Mouse (Mus musculus): ENCODE measurements around the gene Traf3. TPM values are rescaled to one million over a fixed set of nuclear protein-coding genes. Genes with fewer than 3 reads are reported as not detected.
A peak's percentile ranks its signal among the peaks of the same experiment; 100 is the strongest.

The Traf3 gene
- total and polyA plus RNA-seq, 3 experiments: 11.8 to 13.9 (median 12.4) TPM

DNA sequence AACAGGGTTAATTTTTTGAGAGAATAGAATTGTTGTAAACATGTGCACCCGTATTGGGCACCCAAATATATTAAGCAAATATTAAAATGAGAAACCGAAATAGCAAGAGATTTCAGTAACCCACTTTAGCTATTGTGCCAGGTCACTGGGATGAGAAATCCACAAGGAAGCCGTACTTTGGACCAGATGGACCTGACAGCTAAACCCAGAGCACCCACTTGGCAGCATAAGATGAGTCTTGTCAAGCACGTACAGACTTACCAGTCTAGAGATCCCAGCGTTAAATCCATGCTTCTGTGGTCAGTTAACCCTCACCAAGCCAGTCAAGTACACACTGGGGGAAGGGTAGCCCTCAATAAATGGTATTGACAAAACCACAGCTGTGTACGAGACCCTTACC, 40.5 kb upstream of the Traf3 start:
- Histone ChIP-seq H3K79me2 (replicated peaks; ENCODE audit: control insufficient read depth, insufficient read depth, low read length) (no peaks in the 10 kb centered on the region), H3K36me3 (ENCODE audit: control insufficient read depth, insufficient read depth, low read length) (no peaks in the 10 kb centered on the region), H3K9ac (ENCODE audit: low read depth, low read length) (no peak overlapping the region), H3K4me3 (no peak overlapping the region), H3K4me1 (ENCODE audit: control insufficient read depth, insufficient read depth, low read length) (no peaks in the 10 kb centered on the region), H3K27me3 (ENCODE audit: control insufficient read depth, insufficient read depth, low read length) (no peaks in the 10 kb centered on the region), H3K27ac (no peak overlapping the region)
- no peak for DNase-seq
- TF ChIP-seq POLR2A (IDR thresholded peaks at IDR 0.05; ENCODE audit: insufficient read depth, low read depth, low read length): no peak
- no peak for TF ChIP-seq CTCF (IDR thresholded peaks at IDR 0.05)
- TF ChIP-seq EP300 (IDR thresholded peaks at IDR 0.05; ENCODE audit: insufficient read depth, low read depth, low read length): no peak
- 75% methylated on average over 6 of the region's 6 CpGs for WGBS
- intact Hi-C loops (cut with DNase I): no loop called here

DNA sequence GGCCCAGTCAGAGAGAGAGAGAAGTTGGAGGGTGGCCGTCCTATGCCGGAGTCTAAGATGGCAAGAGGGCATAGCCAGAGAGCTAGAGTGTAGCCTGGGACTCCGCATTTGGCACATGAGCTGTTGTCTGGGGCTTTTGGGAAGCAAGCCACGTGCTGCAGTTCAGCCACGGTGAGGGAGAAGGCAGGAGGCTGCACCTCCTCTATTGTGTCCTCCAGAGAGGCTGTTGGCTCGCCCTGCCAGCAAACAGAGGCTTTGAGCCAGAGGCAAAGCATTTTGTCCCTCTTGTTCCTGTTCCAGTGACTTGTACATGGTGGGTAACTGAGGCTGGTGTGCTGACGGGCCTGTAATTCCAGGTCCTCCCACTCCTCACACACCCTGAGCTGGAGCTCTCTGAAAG, 32.0 kb upstream of the Traf3 start:
- Histone ChIP-seq H3K36me3 (ENCODE audit: control insufficient read depth, insufficient read depth, low read length) (no peaks in the 10 kb centered on the region), H3K27me3 (ENCODE audit: control insufficient read depth, insufficient read depth, low read length) (no peaks in the 10 kb centered on the region), H3K4me1 (ENCODE audit: control insufficient read depth, insufficient read depth, low read length) (peaks cover 7% of the 10 kb centered on the region), H3K79me2 (replicated peaks; ENCODE audit: control insufficient read depth, insufficient read depth, low read length) (no peaks in the 10 kb centered on the region), H3K9ac (ENCODE audit: low read depth, low read length) (no peak overlapping the region), H3K4me3 (no peak overlapping the region), H3K27ac (no peak overlapping the region)
- no peak for TF ChIP-seq EP300 (IDR thresholded peaks at IDR 0.05; ENCODE audit: insufficient read depth, low read depth, low read length)
- TF ChIP-seq POLR2A (IDR thresholded peaks at IDR 0.05; ENCODE audit: insufficient read depth, low read depth, low read length): no peak
- TF ChIP-seq CTCF (IDR thresholded peaks at IDR 0.05): no peak
- intact Hi-C loops (cut with DNase I): no loop called here
- DNase-seq: no peak
- WGBS: 65% methylated on average over 7 of the region's 7 CpGs

DNA sequence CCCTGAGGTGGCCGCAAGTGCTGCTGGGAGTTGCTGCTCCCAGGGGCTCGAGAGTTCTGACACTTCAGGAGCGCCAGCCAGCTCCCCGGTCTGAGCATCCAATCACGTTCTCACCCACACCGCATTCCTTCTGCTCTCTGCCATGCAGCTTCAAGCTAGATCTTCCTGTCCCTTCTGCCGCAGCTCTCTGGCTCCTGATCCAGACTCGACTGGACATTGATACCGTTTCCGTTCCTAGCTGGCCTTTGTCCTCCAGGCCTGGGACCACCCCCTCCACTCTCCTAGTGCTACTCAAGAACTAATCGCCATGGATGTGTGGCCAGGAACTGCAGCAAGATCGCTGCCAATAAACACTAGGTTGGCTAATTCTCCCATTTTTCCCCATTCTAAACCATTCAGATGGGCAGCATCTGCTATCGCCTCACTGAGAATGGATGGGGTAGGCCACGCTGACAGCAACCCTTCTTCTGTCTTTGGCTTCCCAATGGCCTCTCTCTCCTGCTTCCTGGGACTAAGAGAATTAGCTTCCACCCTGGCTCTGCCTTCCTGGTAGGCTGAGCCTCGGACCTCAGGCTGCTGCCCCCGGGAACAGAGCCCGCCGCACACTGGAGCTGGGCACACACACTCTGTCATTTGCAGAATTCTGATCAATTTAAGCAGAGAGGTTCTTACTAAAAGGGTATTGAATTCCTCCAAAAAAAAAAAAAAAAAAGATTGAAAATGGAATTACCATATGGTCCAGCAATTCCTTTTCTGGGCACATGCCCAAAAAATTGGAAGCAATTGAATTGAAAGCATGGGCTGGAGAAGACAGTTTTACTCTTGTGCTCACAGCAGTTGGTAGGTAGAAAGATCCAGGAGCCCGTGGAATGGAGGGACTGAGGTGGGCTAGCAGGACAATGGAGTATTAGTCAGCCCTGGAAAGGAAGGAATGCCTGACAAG, 31.1 kb upstream of the Traf3 start:
- peaks cover 7% of the 10 kb centered on the region for H3K4me1 ChIP-seq (ENCODE audit: control insufficient read depth, insufficient read depth, low read length)
- H3K79me2 ChIP-seq (replicated peaks; ENCODE audit: control insufficient read depth, insufficient read depth, low read length): no peaks in the 10 kb centered on the region
- H3K9ac ChIP-seq (ENCODE audit: low read depth, low read length): no peak overlapping the region
- no peak overlapping the region for H3K27ac ChIP-seq
- no peak overlapping the region for H3K4me3 ChIP-seq
- H3K27me3 ChIP-seq (ENCODE audit: control insufficient read depth, insufficient read depth, low read length): no peaks in the 10 kb centered on the region
- H3K36me3 ChIP-seq (ENCODE audit: control insufficient read depth, insufficient read depth, low read length): no peaks in the 10 kb centered on the region
- intact Hi-C loops (cut with DNase I): no loop called here
- peak; percentile 36 to 41 for DNase-seq
- TF ChIP-seq CTCF (IDR thresholded peaks at IDR 0.05) (no peak), EP300 (IDR thresholded peaks at IDR 0.05; ENCODE audit: insufficient read depth, low read depth, low read length) (no peak), POLR2A (IDR thresholded peaks at IDR 0.05; ENCODE audit: insufficient read depth, low read depth, low read length) (no peak)
- WGBS: 40% methylated on average over 19 of the region's 19 CpGs

DNA sequence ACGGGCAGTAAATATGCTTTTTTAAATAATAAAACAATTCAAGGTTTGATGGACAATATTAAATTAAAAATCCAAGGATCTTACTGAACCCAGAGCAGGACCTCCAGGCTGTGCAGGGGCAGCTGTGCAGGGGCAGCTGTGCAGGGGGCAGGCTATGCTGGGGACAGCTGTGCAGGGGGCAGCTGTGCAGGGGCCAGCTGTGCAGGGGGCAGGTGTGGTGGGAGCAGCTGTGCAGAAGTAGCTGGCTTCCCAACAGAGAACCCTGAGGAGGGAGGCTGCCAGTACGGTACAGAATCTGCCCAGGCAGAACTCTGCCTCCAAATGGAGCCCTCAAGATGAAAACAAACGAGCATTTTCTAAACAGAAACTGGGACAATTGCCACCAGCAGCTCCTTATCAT, 30.2 kb upstream of the Traf3 start:
- WGBS: 85% methylated on average over 3 of the region's 3 CpGs
- Histone ChIP-seq H3K27ac (no peak overlapping the region), H3K36me3 (ENCODE audit: control insufficient read depth, insufficient read depth, low read length) (no peaks in the 10 kb centered on the region), H3K4me1 (ENCODE audit: control insufficient read depth, insufficient read depth, low read length) (peaks cover 7% of the 10 kb centered on the region), H3K27me3 (ENCODE audit: control insufficient read depth, insufficient read depth, low read length) (no peaks in the 10 kb centered on the region), H3K4me3 (no peak overlapping the region), H3K9ac (ENCODE audit: low read depth, low read length) (no peak overlapping the region), H3K79me2 (replicated peaks; ENCODE audit: control insufficient read depth, insufficient read depth, low read length) (no peaks in the 10 kb centered on the region)
- intact Hi-C loops (cut with DNase I): no loop called here
- no peak for DNase-seq
- TF ChIP-seq CTCF (IDR thresholded peaks at IDR 0.05) (no peak), POLR2A (IDR thresholded peaks at IDR 0.05; ENCODE audit: insufficient read depth, low read depth, low read length) (no peak), EP300 (IDR thresholded peaks at IDR 0.05; ENCODE audit: insufficient read depth, low read depth, low read length) (no peak)

DNA sequence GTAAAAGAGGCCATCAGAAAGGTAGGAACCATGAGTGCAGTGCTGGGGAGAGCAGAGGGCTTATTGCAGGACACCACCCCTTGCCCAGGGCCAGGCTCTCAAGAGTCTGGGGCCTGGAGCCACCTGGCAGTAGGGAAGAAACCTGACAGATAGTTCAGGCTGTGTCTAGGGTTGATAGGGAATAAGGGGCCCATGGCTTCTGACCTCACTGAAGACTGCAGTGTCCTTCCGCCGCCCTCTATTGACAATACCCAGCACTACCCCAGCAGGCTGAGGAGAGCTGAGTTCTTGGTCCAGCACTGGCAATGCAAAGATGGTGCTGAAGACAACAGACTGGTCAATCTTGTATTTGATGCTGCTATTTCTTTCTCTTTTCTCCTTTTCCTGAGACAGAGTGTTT, 29.1 kb upstream of the Traf3 start:
- H3K79me2 ChIP-seq (replicated peaks; ENCODE audit: control insufficient read depth, insufficient read depth, low read length): no peaks in the 10 kb centered on the region
- peaks cover 7% of the 10 kb centered on the region for H3K4me1 ChIP-seq (ENCODE audit: control insufficient read depth, insufficient read depth, low read length)
- no peaks in the 10 kb centered on the region for H3K27me3 ChIP-seq (ENCODE audit: control insufficient read depth, insufficient read depth, low read length)
- TF ChIP-seq CTCF (IDR thresholded peaks at IDR 0.05) (peak; percentile 43), POLR2A (IDR thresholded peaks at IDR 0.05; ENCODE audit: insufficient read depth, low read depth, low read length) (no peak)
- intact Hi-C loops (cut with DNase I): no loop called here
- no peak overlapping the region for H3K9ac ChIP-seq (ENCODE audit: low read depth, low read length)
- 74% methylated on average over 2 of the region's 2 CpGs for WGBS
- no peak for DNase-seq
- no peak overlapping the region for H3K27ac ChIP-seq
- no peak overlapping the region for H3K4me3 ChIP-seq
- H3K36me3 ChIP-seq (ENCODE audit: control insufficient read depth, insufficient read depth, low read length): no peaks in the 10 kb centered on the region

DNA sequence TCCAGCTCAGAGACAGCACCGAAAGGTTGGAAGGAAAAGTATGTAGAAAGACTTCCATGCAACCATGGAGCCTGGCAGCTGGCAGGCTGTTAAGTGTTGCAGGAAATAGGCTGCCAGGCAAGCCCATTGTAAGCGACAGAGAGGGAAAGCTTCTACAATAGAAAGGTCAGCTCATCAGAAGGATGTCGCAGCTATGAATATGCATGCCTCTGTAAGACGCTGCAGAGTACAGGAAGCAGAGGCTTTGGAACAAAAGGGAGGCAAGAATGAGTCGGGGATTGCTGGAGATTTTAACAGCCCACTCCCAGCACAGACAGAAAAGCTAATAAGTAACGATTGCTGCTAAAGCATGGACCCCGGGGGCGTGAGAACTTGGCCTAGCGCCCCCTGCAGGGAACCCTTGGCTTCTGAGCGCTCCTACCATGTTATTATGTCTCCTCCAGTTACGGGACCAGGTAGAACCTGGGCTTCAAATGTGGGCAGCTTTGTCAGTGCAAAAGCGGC, 23.1 kb upstream of the Traf3 start:
- Histone ChIP-seq H3K36me3 (ENCODE audit: control insufficient read depth, insufficient read depth, low read length) (no peaks in the 10 kb centered on the region), H3K79me2 (replicated peaks; ENCODE audit: control insufficient read depth, insufficient read depth, low read length) (no peaks in the 10 kb centered on the region), H3K27ac (no peak overlapping the region), H3K27me3 (ENCODE audit: control insufficient read depth, insufficient read depth, low read length) (no peaks in the 10 kb centered on the region), H3K9ac (ENCODE audit: low read depth, low read length) (no peak overlapping the region), H3K4me3 (peak overlapping the region; percentile 9; the same call in 1 of the 2 replicates), H3K4me1 (ENCODE audit: control insufficient read depth, insufficient read depth, low read length) (peaks cover 3% of the 10 kb centered on the region)
- 14% methylated on average over 12 of the region's 12 CpGs for WGBS
- DNase-seq: no peak
- TF ChIP-seq CTCF (IDR thresholded peaks at IDR 0.05) (peak; percentile 61), EP300 (IDR thresholded peaks at IDR 0.05; ENCODE audit: insufficient read depth, low read depth, low read length) (no peak), POLR2A (IDR thresholded peaks at IDR 0.05; ENCODE audit: insufficient read depth, low read depth, low read length) (no peak)
- intact Hi-C loops (cut with DNase I): loop anchor here (5.0 kb wide), 1 partner anchor 56 kb away; no protein-coding TSS in a partner anchor
